Mouse (Mus musculus): ENCODE results near the gene Tnks1bp1. TPM values are rescaled to one million over a fixed set of nuclear protein-coding genes. Genes with fewer than 3 reads are reported as not detected.
A peak's percentile ranks its signal among the peaks of the same experiment; 100 is the strongest.

The Tnks1bp1 gene
- polyA plus RNA-seq, 1 experiment from 2014 or later = 6.5 TPM

GRCm38 (mm10) chr2:85022043-85022442, 25.8 kb upstream of the Tnks1bp1 start:
- ATAC-seq (0 out of 2 replicates have a peak, but pooled peaks have one; percentile 21), DNase-seq (peak; percentile 39)
- Histone ChIP-seq H3K27ac (ENCODE audit: low read depth) (no peak overlapping the region), H3K9ac (replicated peaks) (no peak overlapping the region), H3K36me3 (replicated peaks; ENCODE audit: insufficient read depth, low read length) (no peaks in the 10 kb centered on the region), H3K9me3 (ENCODE audit: low read length) (no peaks in the 10 kb centered on the region), H3K4me3 (ENCODE audit: low read depth, low read length) (no peak overlapping the region), H3K27me3 (ENCODE audit: insufficient read depth, low read length) (no peaks in the 10 kb centered on the region), H3K4me1 (ENCODE audit: insufficient read depth) (no peaks in the 10 kb centered on the region), H3K4me2 (ENCODE audit: low read depth, low read length) (no peak overlapping the region)
- WGBS (ENCODE audit: insufficient replicate concordance) = 42% methylated on average over 4 of the region's 4 CpGs
- TF ChIP-seq CTCF (IDR thresholded peaks at IDR 0.05; ENCODE audit: low read depth) = peak; percentile 77
- TF ChIP-seq EP300 (IDR thresholded peaks at IDR 0.05; ENCODE audit: low read depth) = no peak

- Histone ChIP-seq H3K27me3 (ENCODE audit: insufficient read depth, low read length) (no peaks in the 10 kb centered on the region), H3K4me1 (ENCODE audit: insufficient read depth) (peaks cover 3% of the 10 kb centered on the region), H3K27ac (ENCODE audit: low read depth) (no peak overlapping the region), H3K36me3 (replicated peaks; ENCODE audit: insufficient read depth, low read length) (no peaks in the 10 kb centered on the region), H3K4me3 (ENCODE audit: low read depth, low read length) (no peak overlapping the region), H3K4me2 (ENCODE audit: low read depth, low read length) (no peak overlapping the region), H3K9ac (replicated peaks) (no peak overlapping the region), H3K9me3 (ENCODE audit: low read length) (no peaks in the 10 kb centered on the region)
- 72% methylated on average over 3 of the region's 3 CpGs for WGBS (ENCODE audit: insufficient replicate concordance)
- ATAC-seq = 0 out of 2 replicates have a peak, but pooled peaks have one; percentile 23
- no peak for TF ChIP-seq CTCF (IDR thresholded peaks at IDR 0.05; ENCODE audit: low read depth)
- TF ChIP-seq EP300 (IDR thresholded peaks at IDR 0.05; ENCODE audit: low read depth) = no peak
- no peak for DNase-seq
These were observed 21.6 kb upstream of the Tnks1bp1 start for GRCm38 (mm10) chr2:85026178-85026577.

GRCm38 (mm10) chr2:85027281-85027680, 20.5 kb upstream of the Tnks1bp1 start:
- no peaks in the 10 kb centered on the region for H3K27me3 ChIP-seq (ENCODE audit: insufficient read depth, low read length)
- 24% methylated on average over 5 of the region's 5 CpGs for WGBS (ENCODE audit: insufficient replicate concordance)
- no peak for DNase-seq
- H3K4me2 ChIP-seq (ENCODE audit: low read depth, low read length) = no peak overlapping the region
- H3K36me3 ChIP-seq (replicated peaks; ENCODE audit: insufficient read depth, low read length) = no peaks in the 10 kb centered on the region
- H3K9me3 ChIP-seq (ENCODE audit: low read length) = no peaks in the 10 kb centered on the region
- no peak overlapping the region for H3K27ac ChIP-seq (ENCODE audit: low read depth)
- no peak overlapping the region for H3K9ac ChIP-seq (replicated peaks)
- ATAC-seq = peak; percentile 27; the same call in 1 of the 2 replicates
- peaks cover 3% of the 10 kb centered on the region for H3K4me1 ChIP-seq (ENCODE audit: insufficient read depth)
- TF ChIP-seq EP300 (IDR thresholded peaks at IDR 0.05; ENCODE audit: low read depth) (no peak), CTCF (IDR thresholded peaks at IDR 0.05; ENCODE audit: low read depth) (no peak)
- no peak overlapping the region for H3K4me3 ChIP-seq (ENCODE audit: low read depth, low read length)

GRCm38 (mm10) chr2:85029897-85030296, 17.9 kb upstream of the Tnks1bp1 start:
- peaks cover 7% of the 10 kb centered on the region for H3K4me1 ChIP-seq (ENCODE audit: insufficient read depth)
- no peak for DNase-seq
- no peak overlapping the region for H3K4me2 ChIP-seq (ENCODE audit: low read depth, low read length)
- no peaks in the 10 kb centered on the region for H3K9me3 ChIP-seq (ENCODE audit: low read length)
- no peak overlapping the region for H3K27ac ChIP-seq (ENCODE audit: low read depth)
- TF ChIP-seq CTCF (IDR thresholded peaks at IDR 0.05; ENCODE audit: low read depth) (no peak), EP300 (IDR thresholded peaks at IDR 0.05; ENCODE audit: low read depth) (no peak)
- no peaks in the 10 kb centered on the region for H3K36me3 ChIP-seq (replicated peaks; ENCODE audit: insufficient read depth, low read length)
- WGBS (ENCODE audit: insufficient replicate concordance) = 59% methylated on average over 6 of the region's 6 CpGs
- ATAC-seq = no peak
- H3K27me3 ChIP-seq (ENCODE audit: insufficient read depth, low read length) = no peaks in the 10 kb centered on the region
- no peak overlapping the region for H3K9ac ChIP-seq (replicated peaks)
- no peak overlapping the region for H3K4me3 ChIP-seq (ENCODE audit: low read depth, low read length)

- Histone ChIP-seq H3K9ac (replicated peaks) (no peak overlapping the region), H3K36me3 (replicated peaks; ENCODE audit: insufficient read depth, low read length) (no peaks in the 10 kb centered on the region), H3K27ac (ENCODE audit: low read depth) (no peak overlapping the region), H3K4me2 (ENCODE audit: low read depth, low read length) (no peak overlapping the region), H3K27me3 (ENCODE audit: insufficient read depth, low read length) (no peaks in the 10 kb centered on the region), H3K4me3 (ENCODE audit: low read depth, low read length) (no peak overlapping the region), H3K4me1 (ENCODE audit: insufficient read depth) (peaks cover 7% of the 10 kb centered on the region), H3K9me3 (ENCODE audit: low read length) (no peaks in the 10 kb centered on the region)
- no peak for DNase-seq
- WGBS (ENCODE audit: insufficient replicate concordance) = 44% methylated on average over 6 of the region's 6 CpGs
- no peak for ATAC-seq
- TF ChIP-seq CTCF (IDR thresholded peaks at IDR 0.05; ENCODE audit: low read depth) (no peak), EP300 (IDR thresholded peaks at IDR 0.05; ENCODE audit: low read depth) (no peak)
These were observed 16.8 kb upstream of the Tnks1bp1 start for GRCm38 (mm10) chr2:85030989-85031388.

GRCm38 (mm10) chr2:85033121-85033520, 14.7 kb upstream of the Tnks1bp1 start:
- Histone ChIP-seq H3K9me3 (ENCODE audit: low read length) (no peaks in the 10 kb centered on the region), H3K9ac (replicated peaks) (no peak overlapping the region), H3K4me2 (ENCODE audit: low read depth, low read length) (no peak overlapping the region), H3K27me3 (ENCODE audit: insufficient read depth, low read length) (no peaks in the 10 kb centered on the region), H3K27ac (ENCODE audit: low read depth) (no peak overlapping the region), H3K4me1 (ENCODE audit: insufficient read depth) (peaks cover 15% of the 10 kb centered on the region), H3K4me3 (ENCODE audit: low read depth, low read length) (no peak overlapping the region), H3K36me3 (replicated peaks; ENCODE audit: insufficient read depth, low read length) (no peaks in the 10 kb centered on the region)
- TF ChIP-seq CTCF (IDR thresholded peaks at IDR 0.05; ENCODE audit: low read depth) (no peak), EP300 (IDR thresholded peaks at IDR 0.05; ENCODE audit: low read depth) (no peak)
- no peak for ATAC-seq
- no peak for DNase-seq
- 66% methylated on average over 2 of the region's 2 CpGs for WGBS (ENCODE audit: insufficient replicate concordance)

- H3K9me3 ChIP-seq (ENCODE audit: low read length) = no peaks in the 10 kb centered on the region
- H3K36me3 ChIP-seq (replicated peaks; ENCODE audit: insufficient read depth, low read length) = no peaks in the 10 kb centered on the region; the same call in 1 of the 2 replicates
- H3K4me3 ChIP-seq (ENCODE audit: low read depth, low read length) = no peak overlapping the region
- WGBS (ENCODE audit: insufficient replicate concordance) = 35% methylated on average over 7 of the region's 7 CpGs
- no peak overlapping the region for H3K27ac ChIP-seq (ENCODE audit: low read depth)
- H3K9ac ChIP-seq (replicated peaks) = no peak overlapping the region
- DNase-seq (no peak), ATAC-seq (no peak)
- H3K27me3 ChIP-seq (ENCODE audit: insufficient read depth, low read length) = no peaks in the 10 kb centered on the region
- peaks cover 21% of the 10 kb centered on the region for H3K4me1 ChIP-seq (ENCODE audit: insufficient read depth)
- no peak for TF ChIP-seq EP300 (IDR thresholded peaks at IDR 0.05; ENCODE audit: low read depth)
- TF ChIP-seq CTCF (IDR thresholded peaks at IDR 0.05; ENCODE audit: low read depth) = no peak
- H3K4me2 ChIP-seq (ENCODE audit: low read depth, low read length) = peak overlapping the region; percentile 14; the same call in 1 of the 2 replicates
These were observed 13.7 kb upstream of the Tnks1bp1 start for GRCm38 (mm10) chr2:85034169-85034568.
